Mouse (Mus musculus) left cerebral cortex, postnatal 4 days (tissue): ENCODE results near the gene Lrrc4. TPM values are rescaled to one million over a fixed set of nuclear protein-coding genes. Genes with fewer than 3 reads are reported as not detected.

ENCODE experiments used
- DNase-seq: peaks from one replicate; pipeline ENCODE4 v3.0.0-alpha.2; 2022
- intact Hi-C: fragments of 180-260 bp; cut with DNase I; formaldehyde crosslinking; loops from one replicate; pipeline ENCODE4 v1.15.1; 2025
- total RNA-seq, 2 experiments: library from RNA; stranded (reverse); gene quantifications; 2 replicates each; pipeline ENCODE4 v1.2.3; 2021

Lrrc4 gene
- total RNA-seq, 2 experiments from 2014 or later, result 46.2 to 46.7 TPM

GRCm38 (mm10) chr6:28687776-28688175 lies 143.8 kb downstream of the Lrrc4 start:
- DNase-seq, result no peak
- intact Hi-C loops, result no loop called here

GRCm38 (mm10) chr6:28685745-28686144 lies 145.8 kb downstream of the Lrrc4 start:
- DNase-seq, result no peak
- intact Hi-C loops, result no loop called here

GRCm38 (mm10) chr6:28685052-28685451 lies 146.5 kb downstream of the Lrrc4 start:
- DNase-seq, result no peak
- intact Hi-C loops, result no loop called here

- intact Hi-C loops, result no loop called here
- DNase-seq, result no peak
Measured at GRCm38 (mm10) chr6:28681521-28682457, 149.8 kb downstream of the Lrrc4 start.

- DNase-seq, result no peak
- intact Hi-C loops, result no loop called here
Measured at GRCm38 (mm10) chr6:28680537-28680936, 151.0 kb downstream of the Lrrc4 start.

GRCm38 (mm10) chr6:28678896-28679295 lies 152.7 kb downstream of the Lrrc4 start:
- intact Hi-C loops, result no loop called here
- DNase-seq, result no peak

GRCm38 (mm10) chr6:28674686-28675085 lies 156.9 kb downstream of the Lrrc4 start:
- no peak for DNase-seq
- intact Hi-C loops, result no loop called here

GRCm38 (mm10) chr6:28672388-28672787 lies 159.2 kb downstream of the Lrrc4 start:
- intact Hi-C loops, result no loop called here
- no peak for DNase-seq

- DNase-seq, result no peak
- intact Hi-C loops, result no loop called here
Measured at GRCm38 (mm10) chr6:28669251-28669650, 162.3 kb downstream of the Lrrc4 start.

GRCm38 (mm10) chr6:28667586-28667985 lies 164.0 kb downstream of the Lrrc4 start:
- DNase-seq, result no peak
- intact Hi-C loops, result no loop called here

GRCm38 (mm10) chr6:28664716-28665115 lies 166.8 kb downstream of the Lrrc4 start:
- DNase-seq, result no peak
- intact Hi-C loops, result no loop called here

- intact Hi-C loops, result no loop called here
- no peak for DNase-seq
Measured at GRCm38 (mm10) chr6:28663670-28664069, 167.9 kb downstream of the Lrrc4 start.

GRCm38 (mm10) chr6:28663004-28663403 lies 168.5 kb downstream of the Lrrc4 start:
- intact Hi-C loops, result no loop called here
- no peak for DNase-seq

GRCm38 (mm10) chr6:28656511-28656910 lies 175.0 kb downstream of the Lrrc4 start:
- intact Hi-C loops, result no loop called here
- no peak for DNase-seq

- intact Hi-C loops, result no loop called here
Measured at GRCm38 (mm10) chr6:28645231-28645630, 186.3 kb downstream of the Lrrc4 start.

GRCm38 (mm10) chr6:28642909-28643308 lies 188.6 kb downstream of the Lrrc4 start:
- intact Hi-C loops, result no loop called here

More at GRCm38 (mm10) chr6:28645231-28645630, 186.3 kb downstream of the Lrrc4 start:
- DNase-seq, result no peak

GRCm38 (mm10) chr6:28640088-28640487 lies 191.5 kb downstream of the Lrrc4 start:
- intact Hi-C loops, result no loop called here
- no peak for DNase-seq

More at GRCm38 (mm10) chr6:28642909-28643308, 188.6 kb downstream of the Lrrc4 start:
- no peak for DNase-seq

- intact Hi-C loops, result no loop called here
- DNase-seq, result no peak
Measured at GRCm38 (mm10) chr6:28635531-28636348, 195.8 kb downstream of the Lrrc4 start.

- intact Hi-C loops, result no loop called here
Measured at GRCm38 (mm10) chr6:28635092-28635491, 196.5 kb downstream of the Lrrc4 start.

GRCm38 (mm10) chr6:28633656-28634055 lies 197.9 kb downstream of the Lrrc4 start:
- intact Hi-C loops, result no loop called here
- DNase-seq, result no peak

More at GRCm38 (mm10) chr6:28635092-28635491, 196.5 kb downstream of the Lrrc4 start:
- DNase-seq, result no peak

- DNase-seq, result peak; percentile 62
- intact Hi-C loops, result no loop called here
Measured at GRCm38 (mm10) chr6:28633120-28633519, 198.4 kb downstream of the Lrrc4 start.
